Mouse (Mus musculus): ENCODE measurements around the gene Mdc1.

DNA sequence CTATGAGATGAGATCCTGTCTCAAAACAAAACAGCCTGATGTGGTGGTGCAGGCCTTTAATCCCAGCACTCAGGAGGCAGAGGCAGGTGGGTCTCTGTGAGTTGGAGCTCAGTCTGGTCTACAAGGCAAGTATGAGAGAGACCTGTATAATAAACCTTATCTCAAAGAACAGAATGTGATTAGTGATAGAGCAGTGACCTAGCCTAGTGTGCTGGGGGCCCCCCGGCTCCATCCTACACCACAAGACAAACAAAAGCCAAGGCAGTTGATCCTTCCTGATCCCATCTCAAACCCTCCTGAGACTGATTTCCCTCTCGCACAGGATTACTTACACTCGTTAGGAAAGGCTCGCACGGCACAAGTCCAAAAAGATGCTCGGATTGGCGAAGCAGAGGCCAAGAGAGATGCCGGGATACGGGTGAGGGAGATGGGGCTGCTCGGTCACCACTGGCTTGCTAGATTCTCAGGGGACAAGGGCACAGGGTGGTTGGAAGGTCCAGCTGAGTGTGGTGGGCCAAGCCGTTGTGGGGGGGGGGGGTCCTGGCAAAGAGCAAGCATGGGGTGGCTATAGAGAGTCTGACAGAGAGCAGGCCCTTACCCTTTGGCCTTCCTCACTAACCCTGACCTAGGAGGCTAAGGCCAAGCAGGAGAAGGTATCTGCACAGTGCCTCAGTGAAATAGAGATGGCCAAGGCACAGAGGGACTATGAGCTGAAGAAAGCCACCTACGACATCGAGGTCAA, 16.0 kb upstream of the Mdc1 start:
- no peak for TF ChIP-seq CTCF (conservative IDR thresholded peaks at IDR 0.05; ENCODE audit: insufficient read depth, insufficient read length, low read depth, low read length)
- TF ChIP-seq POLR2A (IDR thresholded peaks at IDR 0.05; ENCODE audit: low read depth, low read length): no peak
